Mouse (Mus musculus): Measurements from ENCODE around the gene Pmepa1. TPM values are rescaled to one million over a fixed set of nuclear protein-coding genes. Genes with fewer than 3 reads are reported as not detected.

Pmepa1 gene
- polyA plus RNA-seq, 1 experiment from 2014 or later: 4.3 TPM

DNA sequence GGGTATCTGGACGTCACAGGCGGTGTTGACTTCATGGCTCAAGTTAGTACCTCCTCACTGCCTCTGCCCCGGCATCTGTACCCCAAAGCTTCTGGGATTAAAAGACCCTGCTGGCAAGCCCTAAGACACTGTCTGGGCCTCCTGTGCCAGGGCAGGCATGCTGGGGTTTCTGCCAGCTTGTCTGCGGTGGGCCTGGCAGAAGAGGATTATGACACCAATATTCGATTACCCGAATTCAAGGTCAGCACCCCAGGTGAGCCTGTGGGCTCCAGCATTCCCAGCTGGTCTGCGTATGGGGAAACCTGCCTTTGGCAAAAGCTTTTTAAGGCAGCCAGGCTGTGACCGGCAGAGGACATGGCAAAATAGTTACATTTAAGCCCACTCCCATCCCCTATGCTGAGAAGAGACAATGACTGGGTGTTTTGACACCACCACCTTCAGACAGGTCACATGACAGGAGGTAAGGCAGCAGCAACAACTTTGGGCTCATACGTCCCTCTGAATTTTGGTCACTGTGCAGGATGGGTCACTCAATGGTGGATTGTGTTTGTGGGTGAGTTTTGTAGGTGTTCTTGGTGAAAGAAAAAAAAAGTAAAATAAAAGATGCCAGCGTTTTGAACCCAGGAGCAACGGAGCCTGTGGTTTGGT lies 5.6 kb downstream of the Pmepa1 start:
- no peak overlapping the region for H3K9ac ChIP-seq (replicated peaks; ENCODE audit: low read length)
- no peaks in the 10 kb centered on the region for H3K36me3 ChIP-seq (ENCODE audit: insufficient read depth, low read length)
- H3K4me3 ChIP-seq (ENCODE audit: low read length): no peak overlapping the region
- H3K27ac ChIP-seq (ENCODE audit: low read length): no peak overlapping the region
- H3K27me3 ChIP-seq (ENCODE audit: insufficient read depth, low read length): no peaks in the 10 kb centered on the region
- no peaks in the 10 kb centered on the region for H3K9me3 ChIP-seq (ENCODE audit: low read length)
- WGBS: 89% methylated on average over 11 of the region's 11 CpGs
- peaks cover 51% of the 10 kb centered on the region for H3K4me1 ChIP-seq (ENCODE audit: insufficient read depth, low read length)
- no peak overlapping the region for H3K4me2 ChIP-seq (replicated peaks; ENCODE audit: low read depth, low read length)
- no peak for ATAC-seq (ENCODE audit: low FRiP score, low TSS enrichment)

DNA sequence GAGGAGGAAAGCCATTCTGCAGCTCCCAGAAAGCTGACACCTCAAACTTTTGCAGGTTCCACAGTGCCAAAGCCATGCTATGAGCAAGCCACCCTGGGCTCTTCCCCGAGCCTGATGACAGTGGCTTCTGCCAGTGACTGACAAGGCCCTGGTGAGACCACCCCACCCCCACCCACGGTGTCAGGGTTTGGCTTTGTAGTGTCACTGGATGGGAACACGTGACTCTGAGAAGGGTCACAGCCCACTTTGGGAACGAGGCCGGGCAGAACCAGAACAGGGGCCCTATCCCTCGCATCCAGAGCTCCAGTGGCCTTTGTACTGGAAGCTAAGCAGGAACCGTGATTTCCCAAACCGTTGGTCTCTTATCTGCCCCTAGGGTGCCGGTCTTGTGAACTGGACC lies 6.1 kb downstream of the Pmepa1 start:
- H3K9me3 ChIP-seq (ENCODE audit: low read length): no peaks in the 10 kb centered on the region
- no peaks in the 10 kb centered on the region for H3K27me3 ChIP-seq (ENCODE audit: insufficient read depth, low read length)
- no peaks in the 10 kb centered on the region for H3K36me3 ChIP-seq (ENCODE audit: insufficient read depth, low read length)
- H3K4me1 ChIP-seq (ENCODE audit: insufficient read depth, low read length): peaks cover 56% of the 10 kb centered on the region
- no peak overlapping the region for H3K4me3 ChIP-seq (ENCODE audit: low read length)
- no peak overlapping the region for H3K4me2 ChIP-seq (replicated peaks; ENCODE audit: low read depth, low read length)
- no peak overlapping the region for H3K9ac ChIP-seq (replicated peaks; ENCODE audit: low read length)
- no peak for ATAC-seq (ENCODE audit: low FRiP score, low TSS enrichment)
- WGBS: 73% methylated on average over 9 of the region's 9 CpGs
- no peak overlapping the region for H3K27ac ChIP-seq (ENCODE audit: low read length)

DNA sequence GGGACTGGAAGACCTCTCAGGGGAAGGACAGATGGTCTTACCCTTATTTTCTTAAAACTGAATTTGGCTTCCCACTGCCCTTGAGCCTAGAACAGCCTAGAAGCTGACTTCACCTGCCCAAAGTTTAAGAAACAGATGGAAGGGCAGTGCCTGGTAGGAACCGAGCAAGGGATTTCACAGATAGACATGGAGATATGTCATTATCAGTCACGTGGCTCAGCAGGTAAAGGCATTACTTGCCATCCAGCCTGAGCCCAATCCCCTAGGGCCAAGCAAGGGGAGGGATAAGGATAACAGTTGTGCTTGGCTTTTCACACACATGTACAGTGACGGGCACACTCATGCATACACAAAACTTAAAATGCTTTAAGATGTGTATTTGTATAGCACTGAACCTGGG lies 8.8 kb downstream of the Pmepa1 start:
- H3K27ac ChIP-seq (ENCODE audit: low read length): no peak overlapping the region
- WGBS: 78% methylated on average over 3 of the region's 3 CpGs
- H3K9me3 ChIP-seq (ENCODE audit: low read length): no peaks in the 10 kb centered on the region
- H3K9ac ChIP-seq (replicated peaks; ENCODE audit: low read length): no peak overlapping the region
- H3K36me3 ChIP-seq (ENCODE audit: insufficient read depth, low read length): no peaks in the 10 kb centered on the region
- no peak overlapping the region for H3K4me2 ChIP-seq (replicated peaks; ENCODE audit: low read depth, low read length)
- H3K27me3 ChIP-seq (ENCODE audit: insufficient read depth, low read length): no peaks in the 10 kb centered on the region
- H3K4me1 ChIP-seq (ENCODE audit: insufficient read depth, low read length): peaks cover 68% of the 10 kb centered on the region
- ATAC-seq (ENCODE audit: low FRiP score, low TSS enrichment): no peak
- no peak overlapping the region for H3K4me3 ChIP-seq (ENCODE audit: low read length)

DNA sequence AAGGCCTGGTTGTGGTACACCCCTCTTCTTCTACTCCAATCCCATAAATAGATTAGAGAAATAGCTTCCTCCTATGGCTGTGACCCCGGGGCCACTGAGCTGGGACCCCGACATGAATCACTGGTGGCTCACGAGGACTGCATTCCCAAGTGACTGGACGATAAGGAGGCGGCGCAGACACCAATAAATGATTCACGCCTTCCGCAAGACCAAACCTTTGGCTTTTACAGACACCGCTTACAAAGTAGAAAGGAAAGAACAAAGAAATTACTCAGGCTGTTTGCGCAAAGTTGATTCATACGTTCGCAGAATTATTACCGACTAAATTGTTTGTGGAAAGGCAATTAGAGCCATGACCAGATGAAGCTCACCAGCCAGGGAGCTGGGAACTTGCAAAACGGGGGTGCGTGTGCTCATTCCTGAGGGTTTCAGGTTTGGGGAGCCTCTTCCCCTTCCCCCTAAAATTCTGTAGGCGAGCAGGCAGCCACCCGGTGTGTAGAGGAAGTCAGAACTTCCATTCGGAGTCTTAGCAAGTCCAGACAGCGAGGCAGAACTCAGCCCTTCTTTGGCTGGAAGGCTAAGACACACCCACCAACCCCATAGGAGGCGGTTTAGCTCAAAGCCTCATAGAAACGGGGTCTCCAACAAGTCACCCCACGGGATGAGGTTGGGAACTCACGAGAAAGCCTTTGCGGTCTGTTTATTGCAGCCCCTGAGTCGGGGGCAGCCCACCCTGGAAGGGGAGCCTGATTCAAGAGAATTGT lies 9.8 kb downstream of the Pmepa1 start:
- Histone ChIP-seq H3K4me3 (ENCODE audit: low read length) (no peak overlapping the region), H3K4me2 (replicated peaks; ENCODE audit: low read depth, low read length) (no peak overlapping the region; the same call in 1 of the 2 replicates), H3K9ac (replicated peaks; ENCODE audit: low read length) (no peak overlapping the region), H3K36me3 (ENCODE audit: insufficient read depth, low read length) (no peaks in the 10 kb centered on the region), H3K9me3 (ENCODE audit: low read length) (no peaks in the 10 kb centered on the region), H3K4me1 (ENCODE audit: insufficient read depth, low read length) (peaks cover 67% of the 10 kb centered on the region), H3K27me3 (ENCODE audit: insufficient read depth, low read length) (no peaks in the 10 kb centered on the region), H3K27ac (ENCODE audit: low read length) (no peak overlapping the region)
- no peak for ATAC-seq (ENCODE audit: low FRiP score, low TSS enrichment)
- 59% methylated on average over 25 of the region's 25 CpGs for WGBS

DNA sequence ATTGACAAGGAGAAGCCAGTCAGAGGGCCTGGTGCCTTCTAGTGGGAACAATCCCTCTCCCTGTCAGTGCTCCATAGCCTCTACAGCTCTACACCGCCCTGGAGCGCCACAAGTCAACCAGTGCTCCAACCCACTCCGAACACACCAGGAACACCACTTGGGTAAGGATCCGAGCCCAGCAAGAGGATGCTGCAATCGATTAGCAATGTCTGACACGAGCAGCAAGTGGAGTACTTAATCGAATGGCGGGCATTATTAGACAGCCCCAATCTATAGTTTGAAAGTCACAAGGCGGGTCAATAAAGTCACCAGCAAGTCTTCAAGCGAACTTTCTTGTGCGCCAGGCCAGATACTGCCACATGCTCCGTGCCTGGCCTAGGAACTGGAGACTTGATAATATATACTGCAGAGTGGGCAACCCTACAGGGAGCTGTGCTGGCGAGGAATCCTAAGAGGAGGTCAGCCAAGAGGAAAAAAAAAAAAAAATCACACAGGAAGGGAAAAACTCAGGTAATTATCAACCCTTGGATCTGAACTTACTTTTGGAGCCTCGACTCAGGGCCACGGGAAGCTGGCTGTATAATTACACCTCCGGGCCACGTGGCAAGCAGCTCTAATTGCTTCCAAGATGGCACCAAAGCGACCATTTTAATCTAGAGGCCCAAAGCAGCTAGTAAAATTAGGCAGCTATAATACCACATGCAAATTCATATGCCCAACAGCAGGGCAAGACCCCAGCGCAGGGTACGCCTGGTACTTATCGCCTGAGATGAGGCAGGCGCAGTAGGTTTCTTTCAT lies 10.7 kb downstream of the Pmepa1 start:
- Histone ChIP-seq H3K27me3 (ENCODE audit: insufficient read depth, low read length) (no peaks in the 10 kb centered on the region), H3K9me3 (ENCODE audit: low read length) (no peaks in the 10 kb centered on the region), H3K9ac (replicated peaks; ENCODE audit: low read length) (no peak overlapping the region), H3K27ac (ENCODE audit: low read length) (peak overlapping the region; percentile 12; the same call in 1 of the 2 replicates), H3K4me1 (ENCODE audit: insufficient read depth, low read length) (peaks cover 69% of the 10 kb centered on the region), H3K36me3 (ENCODE audit: insufficient read depth, low read length) (no peaks in the 10 kb centered on the region), H3K4me3 (ENCODE audit: low read length) (no peak overlapping the region), H3K4me2 (replicated peaks; ENCODE audit: low read depth, low read length) (no peak overlapping the region)
- WGBS: 84% methylated on average over 22 of the region's 22 CpGs
- ATAC-seq (ENCODE audit: low FRiP score, low TSS enrichment): no peak

DNA sequence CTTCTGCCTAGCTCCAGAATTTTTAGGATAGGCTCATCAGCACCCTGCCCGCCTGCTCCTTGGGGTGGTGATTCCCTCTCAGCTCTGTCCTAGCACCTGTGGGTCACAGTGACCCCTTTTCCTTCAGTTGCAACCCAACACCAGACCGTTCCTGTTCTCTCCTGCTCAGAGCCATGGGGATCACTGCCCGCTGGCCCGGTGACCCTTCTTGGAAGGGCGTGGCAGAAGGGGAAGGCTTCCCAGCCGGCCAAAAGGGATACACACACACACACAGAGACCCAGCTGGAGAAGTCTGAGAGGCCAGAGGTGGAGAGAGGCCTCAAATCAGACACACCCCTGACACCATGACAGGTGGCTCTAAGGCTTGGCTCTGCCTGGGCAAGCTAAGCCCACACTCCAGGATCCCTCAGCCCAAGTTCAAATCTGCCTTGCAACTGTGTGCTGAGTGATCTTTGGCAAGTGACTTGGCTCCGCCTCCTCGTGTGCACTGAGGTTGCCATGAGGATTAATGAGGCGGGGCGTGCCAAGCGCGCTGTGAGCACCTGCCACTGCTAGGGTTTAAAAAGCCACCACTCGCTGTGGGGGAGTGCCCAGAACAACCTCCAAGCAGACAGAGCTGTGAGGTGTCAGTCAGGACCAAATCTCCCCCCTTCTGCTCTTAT lies 11.7 kb downstream of the Pmepa1 start:
- no peaks in the 10 kb centered on the region for H3K27me3 ChIP-seq (ENCODE audit: insufficient read depth, low read length)
- H3K27ac ChIP-seq (ENCODE audit: low read length): peak overlapping the region; percentile 37
- H3K4me1 ChIP-seq (ENCODE audit: insufficient read depth, low read length): peaks cover 69% of the 10 kb centered on the region
- 17% methylated on average over 13 of the region's 13 CpGs for WGBS
- no peak overlapping the region for H3K4me2 ChIP-seq (replicated peaks; ENCODE audit: low read depth, low read length)
- no peaks in the 10 kb centered on the region for H3K36me3 ChIP-seq (ENCODE audit: insufficient read depth, low read length)
- H3K9me3 ChIP-seq (ENCODE audit: low read length): no peaks in the 10 kb centered on the region
- no peak overlapping the region for H3K4me3 ChIP-seq (ENCODE audit: low read length)
- peak; percentile 57 for ATAC-seq (ENCODE audit: low FRiP score, low TSS enrichment)
- H3K9ac ChIP-seq (replicated peaks; ENCODE audit: low read length): no peak overlapping the region

DNA sequence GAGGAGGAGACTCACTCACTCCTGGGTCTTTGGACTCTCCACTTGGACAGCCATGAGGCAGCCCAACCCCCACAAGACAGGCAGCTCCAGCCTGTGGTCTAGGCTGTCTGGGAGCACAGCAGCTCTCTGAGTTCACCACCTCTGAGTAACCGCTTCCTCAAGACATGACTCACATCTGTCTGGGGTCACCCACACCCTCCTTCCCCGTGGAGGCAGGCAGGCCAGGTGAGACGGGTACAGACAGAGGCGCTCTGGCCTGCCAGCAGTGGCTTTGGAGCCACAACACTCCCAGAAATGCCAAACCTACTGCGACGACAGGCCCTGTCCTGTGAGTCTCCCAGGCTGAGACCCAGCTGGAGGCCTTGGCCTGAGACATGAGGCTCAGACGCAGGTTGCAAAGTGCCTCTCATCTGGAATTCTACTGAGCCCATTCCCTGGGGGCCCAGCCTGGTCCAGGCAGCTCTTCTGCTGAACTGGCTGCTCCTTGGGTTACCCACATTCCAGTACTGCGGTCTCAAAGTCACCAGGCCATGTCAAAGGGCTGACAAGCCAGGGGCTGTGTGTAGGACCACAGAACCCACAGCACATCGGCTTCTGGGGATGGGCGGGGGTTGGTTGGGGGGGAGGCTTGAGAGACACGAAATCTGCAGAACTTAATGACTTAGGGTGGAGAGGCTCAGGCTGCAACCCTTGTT lies 12.6 kb downstream of the Pmepa1 start:
- WGBS: 35% methylated on average over 11 of the region's 11 CpGs
- Histone ChIP-seq H3K27me3 (ENCODE audit: insufficient read depth, low read length) (no peaks in the 10 kb centered on the region), H3K4me1 (ENCODE audit: insufficient read depth, low read length) (peaks cover 76% of the 10 kb centered on the region), H3K4me2 (replicated peaks; ENCODE audit: low read depth, low read length) (no peak overlapping the region), H3K4me3 (ENCODE audit: low read length) (no peak overlapping the region), H3K9ac (replicated peaks; ENCODE audit: low read length) (no peak overlapping the region), H3K9me3 (ENCODE audit: low read length) (no peaks in the 10 kb centered on the region), H3K36me3 (ENCODE audit: insufficient read depth, low read length) (no peaks in the 10 kb centered on the region), H3K27ac (ENCODE audit: low read length) (peak overlapping the region; percentile 37)
- ATAC-seq (ENCODE audit: low FRiP score, low TSS enrichment): peak; percentile 28; the same call in 1 of the 2 replicates

DNA sequence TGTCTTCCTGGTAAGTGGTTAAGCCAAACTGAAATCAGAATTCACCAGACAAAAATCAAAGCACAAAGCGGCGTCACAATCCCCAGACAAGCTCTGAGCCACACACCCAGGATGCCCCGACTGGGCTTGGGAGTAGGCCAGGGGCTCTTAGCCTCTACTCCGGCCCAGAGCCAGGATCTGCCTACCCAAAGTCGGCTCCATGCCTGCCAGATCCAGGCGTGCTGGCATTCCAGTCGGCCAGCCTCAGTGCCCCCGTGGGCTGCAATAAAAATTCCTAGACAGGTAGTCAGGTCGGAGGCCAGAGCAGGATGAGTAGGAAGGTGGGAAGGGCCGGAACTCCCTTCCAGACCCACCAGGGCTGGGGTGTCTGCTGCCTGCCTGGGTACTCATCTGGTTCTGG lies 14.8 kb downstream of the Pmepa1 start:
- WGBS: 57% methylated on average over 10 of the region's 10 CpGs
- Histone ChIP-seq H3K4me1 (ENCODE audit: insufficient read depth, low read length) (peaks cover 88% of the 10 kb centered on the region), H3K27me3 (ENCODE audit: insufficient read depth, low read length) (no peaks in the 10 kb centered on the region), H3K9ac (replicated peaks; ENCODE audit: low read length) (no peak overlapping the region), H3K9me3 (ENCODE audit: low read length) (no peaks in the 10 kb centered on the region), H3K4me2 (replicated peaks; ENCODE audit: low read depth, low read length) (no peak overlapping the region), H3K27ac (ENCODE audit: low read length) (peak overlapping the region; percentile 28; the same call in 1 of the 2 replicates), H3K4me3 (ENCODE audit: low read length) (no peak overlapping the region), H3K36me3 (ENCODE audit: insufficient read depth, low read length) (no peaks in the 10 kb centered on the region)
- no peak for ATAC-seq (ENCODE audit: low FRiP score, low TSS enrichment)

DNA sequence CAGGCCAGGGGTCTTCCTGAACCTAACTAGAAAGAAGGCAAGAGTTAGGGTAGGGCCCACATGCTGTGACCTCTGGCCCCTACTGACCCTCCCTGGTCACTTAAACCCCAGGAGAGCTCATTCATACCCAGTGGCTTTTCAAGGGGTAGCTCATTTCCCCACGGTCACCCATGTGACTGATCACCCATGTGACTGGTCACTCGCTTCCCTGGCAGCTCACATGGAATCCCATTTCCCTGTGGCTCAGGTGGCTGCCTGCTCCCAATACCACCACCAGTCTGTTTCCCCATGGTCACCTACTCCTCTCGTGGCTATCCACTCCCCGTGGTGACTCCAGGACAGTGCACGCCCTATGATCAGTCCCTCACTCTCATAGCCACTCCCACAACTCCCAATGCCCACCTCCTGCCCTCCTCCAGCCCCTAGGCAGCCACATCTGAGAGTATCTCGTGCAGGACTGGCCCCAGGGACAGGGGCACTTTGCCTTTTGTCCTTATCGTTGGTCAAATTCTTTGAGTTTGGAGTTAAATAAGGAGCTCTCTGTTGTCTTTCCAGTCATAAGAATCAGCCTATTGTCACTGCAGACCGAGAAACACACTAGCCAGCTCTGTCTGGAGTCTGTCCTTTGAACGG lies 17.8 kb downstream of the Pmepa1 start:
- H3K4me2 ChIP-seq (replicated peaks; ENCODE audit: low read depth, low read length): no peak overlapping the region
- no peak overlapping the region for H3K9ac ChIP-seq (replicated peaks; ENCODE audit: low read length)
- 41% methylated on average over 9 of the region's 9 CpGs for WGBS
- H3K27me3 ChIP-seq (ENCODE audit: insufficient read depth, low read length): no peaks in the 10 kb centered on the region
- ATAC-seq (ENCODE audit: low FRiP score, low TSS enrichment): no peak
- no peaks in the 10 kb centered on the region for H3K9me3 ChIP-seq (ENCODE audit: low read length)
- no peak overlapping the region for H3K27ac ChIP-seq (ENCODE audit: low read length)
- H3K4me3 ChIP-seq (ENCODE audit: low read length): no peak overlapping the region
- H3K4me1 ChIP-seq (ENCODE audit: insufficient read depth, low read length): peaks cover 88% of the 10 kb centered on the region
- H3K36me3 ChIP-seq (ENCODE audit: insufficient read depth, low read length): no peaks in the 10 kb centered on the region
